ENCODE assay signal across 1 mouse cellular context in genomic region chr11:119092286-119092685, GRCm38 (mm10).
TF ChIP-seq lines count a peak whose summit lies in the region.

No protein-coding gene starts in this region.

TF ChIP-seq in CH12.LX, 34 proteins besides CTCF, POLR2A, EP300 and RAD21 (continued from another document):
- no peak for TF ChIP-seq RCOR1 (conservative IDR thresholded peaks at IDR 0.05; ENCODE audit: low read depth, low read length)
